Mouse (Mus musculus) olfactory bulb, adult 2 months (tissue): ENCODE results near the gene Commd8.

ENCODE experiments used
- CTCF ChIP-seq: fragments of 200-500 bp; IDR thresholded peaks from 2 replicates; pipeline ENCODE4 v1.5.1; 2012; ENCODE audit warnings: low read depth, mild to moderate bottlenecking, low read length, moderate library complexity; ENCODE audit not compliant: insufficient read depth
- POLR2A ChIP-seq: fragments of 200-500 bp; IDR thresholded peaks from 2 replicates; pipeline ENCODE4 v1.6.1; 2012; ENCODE audit warnings: mild to moderate bottlenecking, low read depth, low read length, moderate library complexity; ENCODE audit not compliant: insufficient read depth

GRCm38 (mm10) chr5:72159537-72159936 is 8.5 kb downstream of the Commd8 start:
- TF ChIP-seq CTCF (no peak), POLR2A (no peak)
